Mouse (Mus musculus): ENCODE results near the gene Avpr1b. TPM values are rescaled to one million over a fixed set of nuclear protein-coding genes. Genes with fewer than 3 reads are reported as not detected.

Avpr1b gene
- polyA plus RNA-seq (2015; fragmentation: Nextera tagmentation; extraction: Ambion mirVana): not detected in 2 replicates

GRCm38 (mm10) chr1:131598905-131599304, at the start of gene Avpr1b:
Gene Avpr1b, plus strand, starts transcription at chr1:131599239.

GRCm38 (mm10) chr1:131637791-131638540, 38.9 kb downstream of the Avpr1b start, which contains the start of gene Ctse:
Gene Ctse, plus strand, starts transcription at chr1:131638306.

Other genes starting within 250 kb of the Avpr1b start
- 8.4 and 10.8 TPM in 2 replicates for gene Srgap2, start 71.9 kb upstream of the Avpr1b start, polyA plus RNA-seq (2015; fragmentation: Nextera tagmentation; extraction: Ambion mirVana)
- 1.3 and 1.8 TPM in 2 replicates for gene Fam72a, start 71.3 kb upstream of the Avpr1b start, polyA plus RNA-seq (2015; fragmentation: Nextera tagmentation; extraction: Ambion mirVana)
- gene Ctse, start 39.1 kb downstream of the Avpr1b start, polyA plus RNA-seq (2015; fragmentation: Nextera tagmentation; extraction: Ambion mirVana): 3.8 and 5.6 TPM in 2 replicates
- 11.9 and 15.6 TPM in 2 replicates for gene Rab7b, start 89.5 kb downstream of the Avpr1b start, polyA plus RNA-seq (2015; fragmentation: Nextera tagmentation; extraction: Ambion mirVana)
- gene Slc26a9, start 144.8 kb downstream of the Avpr1b start, polyA plus RNA-seq (2015; fragmentation: Nextera tagmentation; extraction: Ambion mirVana): 0.06 TPM in 1 of 2 replicates, not detected in the other
- 2.7 and 8.9 TPM in 2 replicates for gene Pm20d1, start 198.1 kb downstream of the Avpr1b start, polyA plus RNA-seq (2015; fragmentation: Nextera tagmentation; extraction: Ambion mirVana)
- 9.3 and 16.7 TPM in 2 replicates for gene Slc41a1, start 228.3 kb downstream of the Avpr1b start, polyA plus RNA-seq (2015; fragmentation: Nextera tagmentation; extraction: Ambion mirVana)

Data from adrenal gland, postnatal 0 days (tissue).